Mouse (Mus musculus): ENCODE data around the gene Tmem211. TPM values are rescaled to one million over a fixed set of nuclear protein-coding genes. Genes with fewer than 3 reads are reported as not detected.
A peak's percentile ranks its signal among the peaks of the same experiment; 100 is the strongest.

Gene Tmem211
- total RNA-seq, 2 experiments from 2014 or later, result not detected

GRCm38 (mm10) chr5:113271207-113271811, 44.6 kb downstream of the Tmem211 start:
- DNase-seq (ENCODE audit: low spot score in 2 of 2), result peak; percentile 78 to 91

GRCm38 (mm10) chr5:113275839-113276238, 49.1 kb downstream of the Tmem211 start:
- no peak for DNase-seq (ENCODE audit: low spot score in 2 of 2)

GRCm38 (mm10) chr5:113280138-113280856, 53.6 kb downstream of the Tmem211 start:
- no peak for DNase-seq (ENCODE audit: low spot score in 2 of 2)

- DNase-seq (ENCODE audit: low spot score in 2 of 2), result no peak
These were observed 54.8 kb downstream of the Tmem211 start for GRCm38 (mm10) chr5:113281557-113281956.

GRCm38 (mm10) chr5:113283726-113284125, 57.0 kb downstream of the Tmem211 start:
- no peak for DNase-seq (ENCODE audit: low spot score in 2 of 2)

GRCm38 (mm10) chr5:113285541-113285940, 58.8 kb downstream of the Tmem211 start:
- DNase-seq (ENCODE audit: low spot score in 2 of 2), result no peak

- no peak for DNase-seq (ENCODE audit: low spot score in 2 of 2)
These were observed 59.3 kb downstream of the Tmem211 start for GRCm38 (mm10) chr5:113286048-113286447.

- peak in 1 of 2 experiments; percentile 80 for DNase-seq (ENCODE audit: low spot score in 2 of 2)
These were observed 60.1 kb downstream of the Tmem211 start for GRCm38 (mm10) chr5:113286591-113287520.

DNA sequence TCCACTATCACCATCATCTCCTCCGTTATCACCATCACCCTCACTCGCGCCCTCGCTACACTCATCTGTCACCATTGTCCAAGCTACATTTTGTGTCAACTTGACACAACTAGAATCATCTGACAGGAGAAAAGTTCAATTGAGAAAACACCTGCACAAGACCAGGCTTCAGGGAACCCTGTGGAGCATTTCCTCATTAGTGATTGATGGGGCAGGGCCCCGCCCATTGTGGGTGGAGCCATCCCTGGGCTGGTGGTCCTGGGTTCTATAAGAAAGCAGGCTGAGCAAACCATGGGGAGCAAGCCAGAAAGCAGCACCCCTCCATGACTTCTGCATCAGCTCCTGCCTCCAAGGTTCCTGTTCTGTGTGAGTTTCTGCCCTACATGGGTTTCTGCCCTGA, 61.1 kb downstream of the Tmem211 start:
- DNase-seq (ENCODE audit: low spot score in 2 of 2), result no peak

DNA sequence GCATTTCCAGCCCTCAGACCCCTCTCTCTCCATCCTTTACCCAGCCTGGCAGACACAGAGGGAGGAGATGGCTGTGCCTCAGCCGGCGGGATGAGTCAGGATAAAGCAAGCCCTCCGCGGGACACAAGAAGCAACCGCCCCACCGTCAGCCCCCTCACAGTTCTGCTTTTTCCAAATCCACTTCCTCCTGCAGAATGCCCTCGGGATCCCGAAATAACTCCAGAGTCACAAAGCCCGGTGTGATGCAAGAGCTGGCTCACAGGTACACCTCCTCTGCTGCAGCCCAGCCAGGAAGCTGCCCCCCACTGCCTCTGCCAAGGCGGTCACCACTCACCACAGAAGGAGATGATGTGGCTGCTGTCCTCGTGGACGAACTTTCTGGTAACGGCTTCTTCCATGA, 61.8 kb downstream of the Tmem211 start:
- no peak for DNase-seq (ENCODE audit: low spot score in 2 of 2)

Other genes starting within 250 kb of the Tmem211 start
- gene Grk3, start 211.1 kb upstream of the Tmem211 start, total RNA-seq (2021), result 10 to 100 TPM; 80.7 to 81.4 TPM
- gene Crybb2, start 156.8 kb upstream of the Tmem211 start, total RNA-seq (2021), result not detected
- gene Crybb3, start 145.3 kb upstream of the Tmem211 start, total RNA-seq (2021), result 1 to 10 TPM; 1.6 to 2.1 TPM
- 10 to 100 TPM; 59.4 to 67.8 TPM for gene 2900026A02Rik, start 5.7 kb upstream of the Tmem211 start, total RNA-seq (2021)
- 10 to 100 TPM; 75.8 to 90.7 TPM for gene Sgsm1, start 83.9 kb downstream of the Tmem211 start, total RNA-seq (2021)
- gene Aym1, start 130.4 kb downstream of the Tmem211 start, total RNA-seq (2021), result not detected